Mouse (Mus musculus) heart, embryonic 15.5 days (tissue): ENCODE data around the gene Adam22. TPM values are rescaled to one million over a fixed set of nuclear protein-coding genes. Genes with fewer than 3 reads are reported as not detected.

Experiments used
- ATAC-seq: fragments of 200-750 bp; cut with Nextera tagmentation; replicated peaks from 2 replicates; pipeline ENCODE4 v1.8.0; 2017; ENCODE audit warnings: low read depth, moderate TSS enrichment; ENCODE audit not compliant: insufficient number of reproducible peaks, insufficient read depth, low FRiP score
- H3K27ac ChIP-seq: fragments of 300-500 bp; sonication (generic); 2 replicates; pipeline ENCODE4 v1.5.1; 2015; ENCODE audit warnings: mild to moderate bottlenecking, inconsistent platforms
- H3K27me3 ChIP-seq: fragments of 300-500 bp; sonication (generic); 2 replicates; pipeline ENCODE4 v1.6.1; 2015; ENCODE audit warnings: inconsistent platforms
- H3K36me3 ChIP-seq: fragments of 300-500 bp; sonication (generic); 2 replicates; pipeline ENCODE4 v1.6.1; 2015; ENCODE audit warnings: mild to moderate bottlenecking, inconsistent platforms
- H3K4me1 ChIP-seq: fragments of 300-500 bp; sonication (generic); replicated peaks from 2 replicates; pipeline ENCODE4 v1.6.1; 2015; ENCODE audit warnings: inconsistent platforms
- H3K4me2 ChIP-seq: fragments of 300-500 bp; sonication (generic); 2 replicates; pipeline ENCODE4 v1.6.1; 2015; ENCODE audit warnings: inconsistent platforms, mild to moderate bottlenecking, moderate library complexity
- H3K4me3 ChIP-seq: fragments of 300-500 bp; sonication (generic); 2 replicates; pipeline ENCODE4 v1.5.1; 2015; ENCODE audit warnings: mild to moderate bottlenecking, inconsistent platforms
- H3K9ac ChIP-seq: fragments of 300-500 bp; sonication (generic); 2 replicates; pipeline ENCODE4 v1.6.1; 2015; ENCODE audit warnings: mild to moderate bottlenecking, inconsistent platforms
- H3K9me3 ChIP-seq: fragments of 300-500 bp; sonication (generic); replicated peaks from 2 replicates; pipeline ENCODE4 v1.6.1; 2016; ENCODE audit warnings: inconsistent platforms
- WGBS: fragments of 180-500 bp; shearing (Covaris S2); methylation state at CpG from one replicate; pipeline ENCODE4 v1.1.7; 2015; ENCODE audit warnings: mixed read lengths; 5-methylcytosine and 5-hydroxymethylcytosine counted together
- polyA plus RNA-seq: library from polyadenylated mRNA; unstranded; fragments of >200 nt; fragmentation: Nextera tagmentation; extraction: Ambion mirVana; gene quantifications from 2 replicates; pipeline ENCODE4 v1.2.1, GENCODE M21; 2015

The Adam22 gene
- polyA plus RNA-seq, 1 experiment from 2014 or later = 6.9 TPM

DNA sequence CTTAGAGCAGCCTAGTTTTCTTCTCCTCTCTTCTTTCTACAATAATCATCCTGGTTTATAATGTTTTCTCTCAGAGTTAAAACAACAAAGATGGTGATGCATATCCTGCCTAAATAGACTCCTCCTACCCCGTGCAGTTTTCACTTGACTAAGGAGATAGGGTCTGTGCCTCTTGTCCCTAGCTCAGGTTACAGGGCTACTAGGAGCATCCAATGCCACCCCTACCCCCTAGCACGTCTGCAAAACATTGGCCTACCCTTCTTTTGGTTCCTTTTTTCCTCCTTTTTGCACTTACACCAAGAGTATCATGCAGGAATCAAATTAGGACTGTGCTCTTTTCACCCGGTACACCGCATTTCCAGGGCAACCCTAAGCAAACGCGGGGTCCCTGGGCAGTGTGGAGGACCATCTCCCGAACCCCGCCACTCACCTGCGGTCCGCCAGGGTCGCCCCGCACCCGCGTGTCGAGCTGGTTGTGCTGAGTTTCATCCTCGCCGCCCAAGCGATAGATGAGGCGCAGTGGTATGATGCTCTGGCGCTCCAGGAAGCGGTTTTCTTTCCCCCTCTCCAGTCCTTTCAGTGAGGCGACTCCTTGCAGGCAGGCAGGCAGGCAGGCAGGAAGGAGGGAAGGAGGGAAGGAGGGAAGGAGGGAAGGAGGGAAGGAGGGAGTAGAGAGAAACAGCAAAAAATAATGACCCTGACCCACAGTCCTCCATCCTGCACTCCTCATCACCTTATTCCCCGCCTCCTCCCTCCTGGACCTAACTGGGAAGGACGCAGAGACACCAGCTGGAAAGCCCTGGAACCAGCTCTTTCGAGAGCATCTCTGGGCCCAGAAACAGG, 968 bp downstream of the Adam22 start:
- Histone ChIP-seq H3K27ac (no peak overlapping the region), H3K36me3 (no peaks in the 10 kb centered on the region), H3K4me1 (peaks cover 8% of the 10 kb centered on the region; the same call in 1 of the 2 replicates), H3K27me3 (0 out of 2 replicates have a peak, but pooled peaks cover 6% of the 10 kb centered on the region), H3K9ac (peak overlapping the region; percentile 79), H3K4me3 (peak overlapping the region; percentile 82), H3K9me3 (no peaks in the 10 kb centered on the region), H3K4me2 (peak overlapping the region; percentile 96)
- WGBS = 2% methylated on average over 24 of the region's 25 CpGs
- ATAC-seq = peak; percentile 65

DNA sequence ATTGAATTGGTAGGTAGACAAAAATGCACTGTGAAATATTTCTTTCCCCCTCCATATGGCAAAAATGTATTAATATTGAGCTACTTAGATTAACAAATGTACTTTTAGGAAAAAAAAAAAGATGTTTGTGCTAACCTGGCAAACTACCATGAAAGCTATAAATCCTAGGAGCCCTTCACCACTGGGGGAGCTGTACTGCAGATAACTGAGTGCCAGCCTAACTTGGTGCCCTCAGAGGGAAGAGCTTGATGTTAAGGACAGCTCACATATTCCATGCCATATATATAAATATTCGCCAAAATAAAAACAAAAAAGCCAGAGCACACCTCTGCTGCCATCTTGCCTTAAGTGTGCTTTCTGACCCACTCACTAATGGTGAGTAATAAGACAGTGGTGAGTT, 5.6 kb downstream of the Adam22 start:
- Histone ChIP-seq H3K27me3 (no peaks in the 10 kb centered on the region), H3K36me3 (no peaks in the 10 kb centered on the region), H3K4me1 (peaks cover 16% of the 10 kb centered on the region), H3K4me3 (no peak overlapping the region), H3K9ac (no peak overlapping the region), H3K27ac (no peak overlapping the region), H3K9me3 (no peaks in the 10 kb centered on the region), H3K4me2 (no peak overlapping the region)
- WGBS = 35% methylated on average over 1 of the region's 1 CpGs
- ATAC-seq = no peak

DNA sequence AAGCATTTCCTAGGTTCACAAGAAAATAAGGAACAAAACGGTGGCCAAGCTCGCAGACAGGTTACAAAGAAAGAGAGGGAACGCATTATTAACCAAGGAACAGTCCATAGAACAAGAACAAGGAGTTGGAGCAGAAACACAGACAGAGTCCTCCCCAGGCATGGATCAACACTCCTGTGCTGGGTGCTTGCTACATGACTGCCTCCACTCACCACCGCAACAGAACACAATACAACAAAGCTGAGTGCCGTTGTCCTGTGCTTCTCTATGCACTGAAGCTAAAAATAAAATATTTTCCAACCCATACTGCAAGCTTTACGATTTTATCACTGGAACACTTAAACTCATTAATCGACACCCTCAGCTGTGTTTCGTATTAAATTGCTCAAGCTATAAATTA, 10.3 kb downstream of the Adam22 start:
- Histone ChIP-seq H3K36me3 (no peaks in the 10 kb centered on the region), H3K27ac (peak overlapping the region; percentile 75), H3K4me2 (peak overlapping the region; percentile 35), H3K27me3 (no peaks in the 10 kb centered on the region), H3K9ac (0 out of 2 replicates have a peak overlapping the region, but pooled peaks have one; percentile 10), H3K4me1 (peaks cover 21% of the 10 kb centered on the region), H3K9me3 (no peaks in the 10 kb centered on the region), H3K4me3 (no peak overlapping the region)
- ATAC-seq = peak; percentile 58; the same call in 1 of the 2 replicates
- WGBS = 41% methylated on average over 8 of the region's 8 CpGs

- H3K4me2 ChIP-seq = peak overlapping the region; percentile 35
- no peaks in the 10 kb centered on the region for H3K27me3 ChIP-seq
- H3K9ac ChIP-seq = no peak overlapping the region
- H3K4me1 ChIP-seq = peaks cover 21% of the 10 kb centered on the region
- peak; percentile 70 for ATAC-seq
- H3K4me3 ChIP-seq = no peak overlapping the region
- H3K27ac ChIP-seq = peak overlapping the region; percentile 75
- 28% methylated on average over 13 of the region's 13 CpGs for WGBS
- H3K36me3 ChIP-seq = no peaks in the 10 kb centered on the region
- no peaks in the 10 kb centered on the region for H3K9me3 ChIP-seq
Measured at GRCm38 (mm10) chr5:8356885-8357651, 10.9 kb downstream of the Adam22 start.

- 13% methylated on average over 2 of the region's 2 CpGs for WGBS
- H3K27ac ChIP-seq = peak overlapping the region; percentile 75
- peak; percentile 81 for ATAC-seq
Measured at GRCm38 (mm10) chr5:8356326-8356725, 11.6 kb downstream of the Adam22 start.

DNA sequence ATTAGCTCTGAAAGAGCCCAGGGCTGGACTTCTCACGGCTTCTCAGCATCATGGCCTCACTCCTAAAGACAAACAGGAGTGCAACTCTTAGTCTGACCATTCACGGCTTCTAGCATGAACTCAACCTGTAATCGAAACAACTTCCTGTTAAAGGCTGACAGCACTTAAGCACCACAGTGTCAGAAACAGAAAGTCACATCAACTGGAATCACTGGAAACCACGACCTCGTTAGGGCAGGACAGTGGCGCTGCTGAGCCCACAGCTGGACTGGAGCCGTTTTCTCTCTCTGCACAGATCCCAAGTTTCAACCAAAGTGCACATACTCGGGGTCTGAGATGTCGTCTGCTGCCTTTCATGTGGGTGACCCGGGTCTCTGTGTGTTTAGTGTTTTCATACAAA, 18.4 kb downstream of the Adam22 start:
- H3K4me1 ChIP-seq = no peaks in the 10 kb centered on the region
- H3K4me3 ChIP-seq = no peak overlapping the region
- no peak overlapping the region for H3K4me2 ChIP-seq
- no peak overlapping the region for H3K9ac ChIP-seq
- no peak overlapping the region for H3K27ac ChIP-seq
- WGBS = 67% methylated on average over 10 of the region's 10 CpGs
- no peaks in the 10 kb centered on the region for H3K36me3 ChIP-seq
- no peak for ATAC-seq
- no peaks in the 10 kb centered on the region for H3K27me3 ChIP-seq
- no peaks in the 10 kb centered on the region for H3K9me3 ChIP-seq

More at GRCm38 (mm10) chr5:8356326-8356725, 11.6 kb downstream of the Adam22 start:
- Histone ChIP-seq H3K36me3 (no peaks in the 10 kb centered on the region), H3K9me3 (no peaks in the 10 kb centered on the region), H3K4me3 (no peak overlapping the region), H3K4me1 (peaks cover 21% of the 10 kb centered on the region), H3K9ac (no peak overlapping the region), H3K27me3 (no peaks in the 10 kb centered on the region), H3K4me2 (no peak overlapping the region)

- H3K9me3 ChIP-seq = no peaks in the 10 kb centered on the region
- H3K36me3 ChIP-seq = no peaks in the 10 kb centered on the region
- no peak overlapping the region for H3K4me3 ChIP-seq
- no peak for ATAC-seq
- H3K27me3 ChIP-seq = no peaks in the 10 kb centered on the region
- no peak overlapping the region for H3K4me2 ChIP-seq
- H3K9ac ChIP-seq = no peak overlapping the region
- H3K4me1 ChIP-seq = no peaks in the 10 kb centered on the region
- H3K27ac ChIP-seq = no peak overlapping the region
Measured at GRCm38 (mm10) chr5:8346329-8346728, 21.6 kb downstream of the Adam22 start.

- 73% methylated on average over 3 of the region's 3 CpGs for WGBS
- no peaks in the 10 kb centered on the region for H3K36me3 ChIP-seq
Measured at GRCm38 (mm10) chr5:8343296-8343695, 24.7 kb downstream of the Adam22 start.

GRCm38 (mm10) chr5:8341676-8342075, 26.3 kb downstream of the Adam22 start:
- Histone ChIP-seq H3K27me3 (no peaks in the 10 kb centered on the region), H3K27ac (no peak overlapping the region), H3K9ac (no peak overlapping the region), H3K9me3 (no peaks in the 10 kb centered on the region), H3K4me3 (no peak overlapping the region), H3K4me1 (no peaks in the 10 kb centered on the region), H3K4me2 (no peak overlapping the region), H3K36me3 (no peaks in the 10 kb centered on the region)
- 83% methylated on average over 4 of the region's 4 CpGs for WGBS
- no peak for ATAC-seq

More at GRCm38 (mm10) chr5:8343296-8343695, 24.7 kb downstream of the Adam22 start:
- Histone ChIP-seq H3K9ac (no peak overlapping the region), H3K27ac (no peak overlapping the region), H3K9me3 (no peaks in the 10 kb centered on the region), H3K4me3 (no peak overlapping the region), H3K27me3 (no peaks in the 10 kb centered on the region), H3K4me1 (no peaks in the 10 kb centered on the region), H3K4me2 (no peak overlapping the region)
- no peak for ATAC-seq

GRCm38 (mm10) chr5:8327645-8328269, 40.2 kb downstream of the Adam22 start:
- Histone ChIP-seq H3K27ac (no peak overlapping the region), H3K27me3 (no peaks in the 10 kb centered on the region), H3K9ac (no peak overlapping the region), H3K4me1 (no peaks in the 10 kb centered on the region), H3K4me3 (no peak overlapping the region), H3K36me3 (no peaks in the 10 kb centered on the region), H3K4me2 (no peak overlapping the region), H3K9me3 (no peaks in the 10 kb centered on the region)
- 81% methylated on average over 4 of the region's 4 CpGs for WGBS
- no peak for ATAC-seq

DNA sequence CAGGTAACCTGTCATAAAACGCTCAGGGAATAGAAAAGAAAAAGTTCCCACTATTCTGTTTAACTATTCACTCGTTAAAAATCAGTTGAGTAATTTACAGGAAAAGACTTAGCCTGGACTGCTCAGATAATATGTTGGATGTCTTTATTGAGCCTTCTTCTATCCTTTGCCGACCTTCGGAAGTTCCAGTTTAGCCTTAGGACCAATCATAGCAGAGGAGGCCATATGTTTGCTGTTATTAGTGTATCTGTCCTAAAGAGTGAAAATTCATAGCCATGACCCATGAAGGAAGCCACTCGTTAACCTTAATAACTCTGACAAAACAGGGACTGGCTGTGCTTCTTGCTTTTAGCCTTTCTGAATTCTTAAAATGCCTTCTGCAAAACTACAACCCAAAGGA, 41.3 kb downstream of the Adam22 start:
- H3K27ac ChIP-seq = no peak overlapping the region
- no peak overlapping the region for H3K4me2 ChIP-seq
- H3K9me3 ChIP-seq = no peaks in the 10 kb centered on the region
- no peaks in the 10 kb centered on the region for H3K27me3 ChIP-seq
- no peak overlapping the region for H3K4me3 ChIP-seq
- no peak overlapping the region for H3K9ac ChIP-seq
- H3K36me3 ChIP-seq = no peaks in the 10 kb centered on the region
- 78% methylated on average over 5 of the region's 5 CpGs for WGBS
- no peak for ATAC-seq
- H3K4me1 ChIP-seq = no peaks in the 10 kb centered on the region
